ENCODE assay signal across 13 mouse cellular contexts in genomic region chr19:14676929-14677328, GRCm38 (mm10).
"Had no signal": no experiment of that assay in that cellular context is flagged by ENCODE, and none has a peak within 500 bp of the region (broad histone marks: within the 10 kb centered on the region; RNA-seq: fewer than 3 reads in every experiment).

No protein-coding gene starts in this region.

- H3K4me1 ChIP-seq: midbrain, embryonic 12.5 days; neural tube, embryonic 13.5 days had no signal

- H3K27me3 ChIP-seq: kidney, embryonic 15.5 days; limb, embryonic 15.5 days; neural tube, embryonic 13.5 days had no signal

- DNase-seq: kidney, adult 2 months; kidney, postnatal 25 days; layer of hippocampus, postnatal 36 days; lung, adult 2 months; lung, postnatal 4 days; right cerebral cortex, postnatal 14 days had no signal

- H3K9ac ChIP-seq: kidney, embryonic 15.5 days; limb, embryonic 15.5 days; liver, embryonic 14.5 days; midbrain, embryonic 12.5 days; neural tube, embryonic 13.5 days had no signal

- H3K27ac ChIP-seq: kidney, embryonic 15.5 days; limb, embryonic 15.5 days; liver, embryonic 14.5 days; midbrain, embryonic 12.5 days; neural tube, embryonic 13.5 days had no signal

- ATAC-seq: intestine, embryonic 16.5 days; lung, postnatal 0 days had no signal

- H3K4me3 ChIP-seq: kidney, embryonic 15.5 days; limb, embryonic 15.5 days; midbrain, embryonic 12.5 days; neural tube, embryonic 13.5 days had no signal

- H3K4me2 ChIP-seq: kidney, embryonic 15.5 days; limb, embryonic 15.5 days; midbrain, embryonic 12.5 days; neural tube, embryonic 13.5 days had no signal

- H3K9me3 ChIP-seq: kidney, embryonic 15.5 days; limb, embryonic 15.5 days; midbrain, embryonic 12.5 days; neural tube, embryonic 13.5 days had no signal

- H3K36me3 ChIP-seq: kidney, embryonic 15.5 days; limb, embryonic 15.5 days; midbrain, embryonic 12.5 days; neural tube, embryonic 13.5 days had no signal
